Mouse (Mus musculus): ENCODE data around the gene Dab2ip. TPM values are rescaled to one million over a fixed set of nuclear protein-coding genes. Genes with fewer than 3 reads are reported as not detected.

The Dab2ip gene
- total and polyA plus RNA-seq, 3 experiments = 4.9 to 15.6 (median 7.8) TPM

- peaks cover 0 to 8% of the 10 kb centered on the region in 2 experiments for H3K36me3 ChIP-seq (replicated peaks in 1 of 2; ENCODE audit: control insufficient read depth in 1 of 2, insufficient read depth in 1 of 2, low read length in 1 of 2)
- dilution Hi-C loops (cut with MboI; ENCODE audit: extremely low pct_ligation_motif_present, extremely low pct_unique_long_range_greater_than_20kb, low sequenced_read_pairs) (no loop called here), in situ Hi-C loops (cut with MboI; ENCODE audit: low pct_ligation_motif_present, low pct_unique_long_range_greater_than_20kb, low sequenced_read_pairs) (loop anchor here (5.0 kb wide), 2 partner anchors 79 to 254 kb away; no protein-coding TSS in a partner anchor)
- no peak overlapping the region for H3K4me3 ChIP-seq (replicated peaks in 1 of 3; ENCODE audit: low read depth in 2 of 3, low read length in 2 of 3, poor library complexity in 1 of 3)
- peaks cover 12 to 39% of the 10 kb centered on the region in 2 experiments for H3K4me1 ChIP-seq (ENCODE audit: control insufficient read depth in 1 of 2, insufficient read depth in 2 of 2)
- no peaks in the 10 kb centered on the region for H3K9me3 ChIP-seq (replicated peaks; ENCODE audit: low read length)
- H3K4me2 ChIP-seq (ENCODE audit: insufficient read depth, low read depth, poor library complexity, severe bottlenecking) = no peak overlapping the region
- no peak for DNase-seq (ENCODE audit: extremely low read depth)
- no peaks in the 10 kb centered on the region for H3K27me3 ChIP-seq (replicated peaks)
- H3K27ac ChIP-seq (ENCODE audit: insufficient read depth, low read depth) = no peak overlapping the region
- TF ChIP-seq UBTF (IDR thresholded peaks at IDR 0.05; ENCODE audit: low read depth, low read length) = no peak
- no peaks in the 10 kb centered on the region for H3K79me2 ChIP-seq (replicated peaks; ENCODE audit: control insufficient read depth, extremely low read depth, insufficient read depth, poor library complexity, severe bottlenecking)
- H3K9ac ChIP-seq (ENCODE audit: insufficient read depth, low read depth) = no peak overlapping the region
Observed at GRCm38 (mm10) chr2:35652984-35653383, 94.9 kb downstream of the Dab2ip start.

GRCm38 (mm10) chr2:35654795-35655194, 96.7 kb downstream of the Dab2ip start:
- no peaks in the 10 kb centered on the region for H3K9me3 ChIP-seq (replicated peaks; ENCODE audit: low read length)
- H3K36me3 ChIP-seq (replicated peaks in 1 of 2; ENCODE audit: control insufficient read depth in 1 of 2, insufficient read depth in 1 of 2, low read length in 1 of 2) = peaks cover 0 to 8% of the 10 kb centered on the region in 2 experiments
- DNase-seq (ENCODE audit: extremely low read depth) = no peak
- no peaks in the 10 kb centered on the region for H3K27me3 ChIP-seq (replicated peaks)
- H3K4me3 ChIP-seq (replicated peaks in 1 of 3; ENCODE audit: low read depth in 2 of 3, low read length in 2 of 3, poor library complexity in 1 of 3) = no peak overlapping the region
- no peak overlapping the region for H3K27ac ChIP-seq (ENCODE audit: insufficient read depth, low read depth)
- dilution Hi-C loops (cut with MboI; ENCODE audit: extremely low pct_ligation_motif_present, extremely low pct_unique_long_range_greater_than_20kb, low sequenced_read_pairs) (no loop called here), in situ Hi-C loops (cut with MboI; ENCODE audit: low pct_ligation_motif_present, low pct_unique_long_range_greater_than_20kb, low sequenced_read_pairs) (loop anchor here (5.0 kb wide), 2 partner anchors 78 to 253 kb away; no protein-coding TSS in a partner anchor)
- peaks cover 19 to 51% of the 10 kb centered on the region in 2 experiments for H3K4me1 ChIP-seq (ENCODE audit: control insufficient read depth in 1 of 2, insufficient read depth in 2 of 2)
- H3K9ac ChIP-seq (ENCODE audit: insufficient read depth, low read depth) = no peak overlapping the region
- H3K4me2 ChIP-seq (ENCODE audit: insufficient read depth, low read depth, poor library complexity, severe bottlenecking) = no peak overlapping the region
- H3K79me2 ChIP-seq (replicated peaks; ENCODE audit: control insufficient read depth, extremely low read depth, insufficient read depth, poor library complexity, severe bottlenecking) = no peaks in the 10 kb centered on the region
- no peak for TF ChIP-seq MAFK (IDR thresholded peaks at IDR 0.05; ENCODE audit: insufficient replicate concordance, low read length)
- no peak for TF ChIP-seq GABPA (IDR thresholded peaks at IDR 0.05; ENCODE audit: insufficient replicate concordance, low read depth, low read length)
- TF ChIP-seq ZMIZ1 (IDR thresholded peaks at IDR 0.05; ENCODE audit: low read depth, low read length) = no peak
- TF ChIP-seq RAD21 (IDR thresholded peaks at IDR 0.05; ENCODE audit: low read depth, low read length) = no peak
- no peak for TF ChIP-seq ELF1 (IDR thresholded peaks at IDR 0.05; ENCODE audit: low read depth, low read length)
- TF ChIP-seq UBTF (IDR thresholded peaks at IDR 0.05; ENCODE audit: low read depth, low read length) = no peak
- TF ChIP-seq KAT2A (IDR thresholded peaks at IDR 0.05; ENCODE audit: insufficient replicate concordance, low read length) = no peak
- TF ChIP-seq JUND (conservative IDR thresholded peaks at IDR 0.05; ENCODE audit: low read depth, low read length) = no peak
- TF ChIP-seq NELFE (IDR thresholded peaks at IDR 0.05; ENCODE audit: low read depth, low read length) = no peak
- no peak for TF ChIP-seq ZC3H11A (IDR thresholded peaks at IDR 0.05; ENCODE audit: low read depth, low read length)
- no peak for TF ChIP-seq BHLHE40 (IDR thresholded peaks at IDR 0.05; ENCODE audit: low read depth, low read length)
- no peak for TF ChIP-seq MAZ (IDR thresholded peaks at IDR 0.05; ENCODE audit: low read depth, low read length)

DNA sequence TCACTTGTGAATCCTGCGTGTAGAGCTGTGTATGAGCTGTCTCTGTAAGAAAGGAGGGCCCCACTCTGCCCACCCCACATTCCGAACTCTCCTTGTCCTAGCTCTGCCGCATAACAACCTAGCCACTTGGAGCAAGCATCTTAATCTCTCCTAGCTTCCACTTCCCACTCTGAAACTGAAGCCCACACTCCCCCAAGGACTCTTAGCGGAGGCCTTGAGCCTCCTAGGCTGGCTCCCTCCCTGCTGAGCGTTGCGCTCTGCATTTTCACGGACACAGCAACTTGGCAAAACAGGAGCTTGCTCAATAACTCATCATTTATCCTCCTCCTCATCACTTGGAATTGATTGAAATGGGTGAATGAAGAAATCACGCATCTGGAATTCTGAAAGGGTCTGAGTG, 97.9 kb downstream of the Dab2ip start:
- Histone ChIP-seq H3K27ac (ENCODE audit: insufficient read depth, low read depth) (no peak overlapping the region), H3K36me3 (replicated peaks in 1 of 2; ENCODE audit: control insufficient read depth in 1 of 2, insufficient read depth in 1 of 2, low read length in 1 of 2) (peaks cover 0 to 7% of the 10 kb centered on the region in 2 experiments), H3K27me3 (replicated peaks) (peaks cover 6% of the 10 kb centered on the region), H3K4me3 (replicated peaks in 1 of 3; ENCODE audit: low read depth in 2 of 3, low read length in 2 of 3, poor library complexity in 1 of 3) (no peak overlapping the region), H3K9me3 (replicated peaks; ENCODE audit: low read length) (peaks cover 6% of the 10 kb centered on the region), H3K79me2 (replicated peaks; ENCODE audit: control insufficient read depth, extremely low read depth, insufficient read depth, poor library complexity, severe bottlenecking) (no peaks in the 10 kb centered on the region), H3K4me1 (ENCODE audit: control insufficient read depth in 1 of 2, insufficient read depth in 2 of 2) (peaks cover 19 to 42% of the 10 kb centered on the region in 2 experiments), H3K4me2 (ENCODE audit: insufficient read depth, low read depth, poor library complexity, severe bottlenecking) (no peak overlapping the region), H3K9ac (ENCODE audit: insufficient read depth, low read depth) (no peak overlapping the region)
- TF ChIP-seq ETS1 (conservative IDR thresholded peaks at IDR 0.05; ENCODE audit: low read depth, low read length) (no peak), BHLHE40 (IDR thresholded peaks at IDR 0.05; ENCODE audit: low read depth, low read length) (no peak), CHD1 (IDR thresholded peaks at IDR 0.05; ENCODE audit: low read depth, low read length) (no peak), EP300 (IDR thresholded peaks at IDR 0.05; ENCODE audit: low read length) (no peak), IRF4 (IDR thresholded peaks at IDR 0.05; ENCODE audit: low read depth, low read length) (no peak)
- in situ Hi-C loops (cut with MboI; ENCODE audit: low pct_ligation_motif_present, low pct_unique_long_range_greater_than_20kb, low sequenced_read_pairs) (no loop called here), dilution Hi-C loops (cut with MboI; ENCODE audit: extremely low pct_ligation_motif_present, extremely low pct_unique_long_range_greater_than_20kb, low sequenced_read_pairs) (no loop called here)
- DNase-seq (ENCODE audit: extremely low read depth) = no peak
